Mouse (Mus musculus): ENCODE measurements at regions not wholly inside any gene's neighbourhood (a gene's known extent, or its start where the extent isn't known, plus 50 kb on each side); places are given as distances from the start of the nearest gene placed in this dataset.
"Not testable (repeated sequence)": the region's sequence is repeated elsewhere in the genome, so short reads cannot be mapped to it uniquely, and the experiment has no call there.

- Histone ChIP-seq H3K36me3 (ENCODE audit: control insufficient read depth, insufficient read depth, low read length) (no peaks in the 10 kb centered on the region), H3K4me3 (ENCODE audit: control insufficient read depth, low read depth, low read length) (no peak overlapping the region), H3K4me1 (ENCODE audit: control insufficient read depth, insufficient read depth, low read length) (no peaks in the 10 kb centered on the region), H3K27ac (ENCODE audit: control insufficient read depth, insufficient read depth, low read depth, low read length) (no peak overlapping the region), H3K27me3 (ENCODE audit: control insufficient read depth, insufficient read depth, low read length) (no peaks in the 10 kb centered on the region)
- TF ChIP-seq POLR2A (IDR thresholded peaks at IDR 0.05; ENCODE audit: control insufficient read depth, low read depth, low read length) = no peak
- no peak for TF ChIP-seq CTCF (IDR thresholded peaks at IDR 0.05; ENCODE audit: control insufficient read depth, insufficient read depth, insufficient replicate concordance, low read depth, low read length)
Observed at GRCm38 (mm10) chr9:115844340-115844739, 64.9 kb upstream of the Gadl1 start.

GRCm38 (mm10) chr9:115845091-115845490, 64.2 kb upstream of the Gadl1 start:
- H3K27me3 ChIP-seq (ENCODE audit: control insufficient read depth, insufficient read depth, low read length) = no peaks in the 10 kb centered on the region
- no peak for TF ChIP-seq POLR2A (IDR thresholded peaks at IDR 0.05; ENCODE audit: control insufficient read depth, low read depth, low read length)
- no peak for TF ChIP-seq CTCF (IDR thresholded peaks at IDR 0.05; ENCODE audit: control insufficient read depth, insufficient read depth, insufficient replicate concordance, low read depth, low read length)

GRCm38 (mm10) chr9:115847289-115848074, 61.8 kb upstream of the Gadl1 start:
- Histone ChIP-seq H3K36me3 (ENCODE audit: control insufficient read depth, insufficient read depth, low read length) (no peaks in the 10 kb centered on the region), H3K4me1 (ENCODE audit: control insufficient read depth, insufficient read depth, low read length) (no peaks in the 10 kb centered on the region), H3K27ac (ENCODE audit: control insufficient read depth, insufficient read depth, low read depth, low read length) (no peak overlapping the region), H3K27me3 (ENCODE audit: control insufficient read depth, insufficient read depth, low read length) (no peaks in the 10 kb centered on the region), H3K4me3 (ENCODE audit: control insufficient read depth, low read depth, low read length) (no peak overlapping the region)
- TF ChIP-seq CTCF (IDR thresholded peaks at IDR 0.05; ENCODE audit: control insufficient read depth, insufficient read depth, insufficient replicate concordance, low read depth, low read length) (no peak), POLR2A (IDR thresholded peaks at IDR 0.05; ENCODE audit: control insufficient read depth, low read depth, low read length) (no peak)

More at GRCm38 (mm10) chr9:115845091-115845490, 64.2 kb upstream of the Gadl1 start:
- H3K27ac ChIP-seq (ENCODE audit: control insufficient read depth, insufficient read depth, low read depth, low read length) = no peak overlapping the region
- no peaks in the 10 kb centered on the region for H3K4me1 ChIP-seq (ENCODE audit: control insufficient read depth, insufficient read depth, low read length)
- no peaks in the 10 kb centered on the region for H3K36me3 ChIP-seq (ENCODE audit: control insufficient read depth, insufficient read depth, low read length)
- H3K4me3 ChIP-seq (ENCODE audit: control insufficient read depth, low read depth, low read length) = no peak overlapping the region

GRCm38 (mm10) chr9:115853210-115853842, 55.9 kb upstream of the Gadl1 start:
- not testable (repeated sequence) for H3K36me3 ChIP-seq (ENCODE audit: control insufficient read depth, insufficient read depth, low read length); H3K4me1 ChIP-seq (ENCODE audit: control insufficient read depth, insufficient read depth, low read length); H3K27me3 ChIP-seq (ENCODE audit: control insufficient read depth, insufficient read depth, low read length); H3K27ac ChIP-seq (ENCODE audit: control insufficient read depth, insufficient read depth, low read depth, low read length); H3K4me3 ChIP-seq (ENCODE audit: control insufficient read depth, low read depth, low read length)

- Histone ChIP-seq H3K36me3 (ENCODE audit: control insufficient read depth, insufficient read depth, low read length) (no peaks in the 10 kb centered on the region), H3K4me1 (ENCODE audit: control insufficient read depth, insufficient read depth, low read length) (no peaks in the 10 kb centered on the region), H3K27me3 (ENCODE audit: control insufficient read depth, insufficient read depth, low read length) (no peaks in the 10 kb centered on the region), H3K27ac (ENCODE audit: control insufficient read depth, insufficient read depth, low read depth, low read length) (no peak overlapping the region), H3K4me3 (ENCODE audit: control insufficient read depth, low read depth, low read length) (no peak overlapping the region)
- no peak for TF ChIP-seq CTCF (IDR thresholded peaks at IDR 0.05; ENCODE audit: control insufficient read depth, insufficient read depth, insufficient replicate concordance, low read depth, low read length)
- no peak for TF ChIP-seq POLR2A (IDR thresholded peaks at IDR 0.05; ENCODE audit: control insufficient read depth, low read depth, low read length)
Observed at GRCm38 (mm10) chr9:115857301-115857700, 52.0 kb upstream of the Gadl1 start.

- no peaks in the 10 kb centered on the region for H3K27me3 ChIP-seq (ENCODE audit: control insufficient read depth, insufficient read depth, low read length)
- no peak overlapping the region for H3K4me3 ChIP-seq (ENCODE audit: control insufficient read depth, low read depth, low read length)
- no peaks in the 10 kb centered on the region for H3K36me3 ChIP-seq (ENCODE audit: control insufficient read depth, insufficient read depth, low read length)
- H3K27ac ChIP-seq (ENCODE audit: control insufficient read depth, insufficient read depth, low read depth, low read length) = no peak overlapping the region
- TF ChIP-seq CTCF (IDR thresholded peaks at IDR 0.05; ENCODE audit: control insufficient read depth, insufficient read depth, insufficient replicate concordance, low read depth, low read length) (no peak), POLR2A (IDR thresholded peaks at IDR 0.05; ENCODE audit: control insufficient read depth, low read depth, low read length) (no peak)
- H3K4me1 ChIP-seq (ENCODE audit: control insufficient read depth, insufficient read depth, low read length) = no peaks in the 10 kb centered on the region
Observed at GRCm38 (mm10) chr9:115858848-115859247, 50.4 kb upstream of the Gadl1 start.
